Mouse (Mus musculus): Measurements from ENCODE around the gene AL732309.1.

DNA sequence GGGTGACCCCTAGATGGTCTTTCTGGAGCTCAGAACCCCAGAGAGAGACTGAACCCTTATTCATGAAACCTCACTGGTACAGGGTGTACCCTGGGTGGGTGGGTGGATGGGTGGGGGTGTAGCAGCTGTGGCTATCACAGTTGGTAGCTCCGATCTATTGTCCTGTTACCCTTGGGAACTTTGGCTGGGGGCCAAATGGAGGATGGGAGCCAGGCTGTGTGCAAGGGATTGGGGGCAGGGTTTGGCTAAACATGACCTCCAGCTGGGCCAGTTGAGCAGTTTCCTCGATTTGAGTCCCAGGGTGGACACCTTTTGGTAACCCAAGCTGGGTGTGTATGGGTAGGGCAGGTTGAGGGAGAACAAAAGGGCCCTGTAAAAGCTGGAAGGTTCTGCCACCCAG is 20.1 kb upstream of the AL732309.1 start:
- TF ChIP-seq CTCF (IDR thresholded peaks at IDR 0.05; ENCODE audit: insufficient read depth, low read length), result no peak
- TF ChIP-seq POLR2A (IDR thresholded peaks at IDR 0.05; ENCODE audit: borderline replicate concordance, extremely low read depth, low read depth, low read length), result no peak

Measured in lung, adult 2 months (tissue).